Mouse (Mus musculus): Measurements from ENCODE around the gene Syt10.
"Not testable (repeated sequence)": the region's sequence is repeated elsewhere in the genome, so short reads cannot be mapped to it uniquely, and the experiment has no call there.

The Syt10 gene

GRCm38 (mm10) chr15:89841364-89842017, at the start of gene Syt10:
Gene Syt10, minus strand, starts transcription at chr15:89841860.
- no peak for DNase-seq (ENCODE audit: low read depth)

- peak; percentile 3 for DNase-seq (ENCODE audit: low read depth)
These were observed 42.1 kb upstream of the Syt10 start for GRCm38 (mm10) chr15:89883799-89884198.

- no peak for DNase-seq (ENCODE audit: low read depth)
These were observed 37.3 kb upstream of the Syt10 start for GRCm38 (mm10) chr15:89878981-89879380.

GRCm38 (mm10) chr15:89816098-89816497, 25.6 kb downstream of the Syt10 start:
- no peak for DNase-seq (ENCODE audit: low read depth)

GRCm38 (mm10) chr15:89804478-89804877, 37.2 kb downstream of the Syt10 start:
- DNase-seq (ENCODE audit: low read depth), result no peak

GRCm38 (mm10) chr15:89779928-89780327, 61.7 kb downstream of the Syt10 start:
- no peak for DNase-seq (ENCODE audit: low read depth)

GRCm38 (mm10) chr15:89766016-89766415, 75.6 kb downstream of the Syt10 start:
- DNase-seq (ENCODE audit: low read depth), result not testable (repeated sequence)

- DNase-seq (ENCODE audit: low read depth), result no peak
These were observed 108.0 kb downstream of the Syt10 start for GRCm38 (mm10) chr15:89733611-89734010.

Measured in fibroblast of lung, adult 2 months (primary cell).